Mouse (Mus musculus) gastrocnemius, adult 18-20 months (tissue): ENCODE results near the gene Dnaic1. TPM values are rescaled to one million over a fixed set of nuclear protein-coding genes. Genes with fewer than 3 reads are reported as not detected.

Experiments used
- total RNA-seq, 2 experiments: library from RNA; stranded (reverse); gene quantifications; 2 replicates each; pipeline ENCODE4 v1.2.3; 2021

The Dnaic1 gene
- total RNA-seq, 2 experiments from 2014 or later, result 0.55 to 0.73 TPM

Other genes starting within 250 kb of the Dnaic1 start
- gene Ubap1, start 220.8 kb upstream of the Dnaic1 start, total RNA-seq, result 10 to 100 TPM; 38.5 to 41.8 TPM
- under 1 TPM; 0.21 to 0.32 TPM for gene Kif24, start 104.9 kb upstream of the Dnaic1 start, total RNA-seq
- gene Nudt2, start 104.6 kb upstream of the Dnaic1 start, total RNA-seq, result 10 to 100 TPM; 26.5 to 28.8 TPM
- 10 to 100 TPM; 57.2 to 76.3 TPM for gene AI464131, start 66.7 kb upstream of the Dnaic1 start, total RNA-seq
- not detected for gene 1110017D15Rik, start 52.4 kb upstream of the Dnaic1 start, total RNA-seq
- gene Fam219a, start 237 bp upstream of the Dnaic1 start, total RNA-seq, result 10 to 100 TPM; 21.5 to 21.9 TPM
- gene Enho, start 70.5 kb downstream of the Dnaic1 start, total RNA-seq, result 10 to 100 TPM in 1 of 2 experiments, 1 to 10 TPM in 1; 8.6 to 15.3 TPM
- 10 to 100 TPM; 14.4 to 47.1 TPM for gene Cntfr, start 127.3 kb downstream of the Dnaic1 start, total RNA-seq
- 10 to 100 TPM; 44.7 to 53.1 TPM for gene Il11ra1, start 130.2 kb downstream of the Dnaic1 start, total RNA-seq
- gene Rpp25l, start 143.8 kb downstream of the Dnaic1 start, total RNA-seq, result 10 to 100 TPM; 46.9 to 48.3 TPM
- 10 to 100 TPM; 42.5 to 45.3 TPM for gene Dctn3, start 153.4 kb downstream of the Dnaic1 start, total RNA-seq
- not detected for gene Arid3c, start 161.4 kb downstream of the Dnaic1 start, total RNA-seq
- 10 to 100 TPM; 30.0 to 32.8 TPM for gene Galt, start 185.5 kb downstream of the Dnaic1 start, total RNA-seq
- gene Sigmar1, start 186.4 kb downstream of the Dnaic1 start, total RNA-seq, result 1 to 10 TPM; 8.4 to 9.4 TPM
- gene Ccl27a, start 204.5 kb downstream of the Dnaic1 start, total RNA-seq, result 10 to 100 TPM; 18.1 to 19.1 TPM